Mouse (Mus musculus) cortical plate, adult 2 months (tissue): ENCODE measurements around the gene Chd3.

Source experiments
- CTCF ChIP-seq: fragments of 200-500 bp; IDR thresholded peaks from 2 replicates; pipeline ENCODE4 v1.5.1; 2011; ENCODE audit warnings: mild to moderate bottlenecking, control low read depth, low read length; ENCODE audit not compliant: insufficient read depth; ENCODE audit errors: extremely low read depth
- POLR2A ChIP-seq: fragments of 200-500 bp; IDR thresholded peaks from 2 replicates; pipeline ENCODE4 v1.6.1; 2011; ENCODE audit warnings: mild to moderate bottlenecking, low read length, control low read depth; ENCODE audit not compliant: insufficient read depth; ENCODE audit errors: extremely low read depth

GRCm38 (mm10) chr11:69370817-69371215 lies 1.6 kb upstream of the Chd3 start:
- TF ChIP-seq CTCF, result no peak
- TF ChIP-seq POLR2A, result no peak
